29 mouse cellular contexts compared by ENCODE assay signal in genomic region chr13:59950281-59950680, GRCm38 (mm10).
DNase-seq lines count a peak whose midpoint lies in the region; ATAC-seq lines count a peak whose summit lies in the region.
"Had no signal": no experiment of that assay in that cellular context is flagged by ENCODE, and none has a peak within 500 bp of the region (broad histone marks: within the 10 kb centered on the region; RNA-seq: fewer than 3 reads in every experiment).

No protein-coding gene starts in this region.

- peaks cover 6% of the 10 kb centered on the region for H3K4me1 ChIP-seq in brown adipose tissue, adult 24 weeks (ENCODE audit: control insufficient read depth, insufficient read depth, insufficient read length, low read length)
- no peaks in the 10 kb centered on the region for H3K4me1 ChIP-seq in forebrain, embryonic 14.5 days (ENCODE audit: control insufficient read depth, insufficient read depth, low read length)
- H3K4me1 ChIP-seq: liver, embryonic 12.5 days had no signal

- H3K27ac ChIP-seq in brown adipose tissue, adult 24 weeks (replicated peaks; ENCODE audit: low read depth, low read length) = peak overlapping the region; percentile 92
- no peak overlapping the region for H3K27ac ChIP-seq in forebrain, embryonic 14.5 days (ENCODE audit: low read depth, low read length)
- H3K27ac ChIP-seq: embryonic facial prominence, embryonic 10.5 days; forebrain, embryonic 12.5 days; hindbrain, embryonic 10.5 days; hindbrain, embryonic 15.5 days; layer of hippocampus, adult 2 months; left cerebral cortex, adult 2 months; limb, embryonic 12.5 days; liver, embryonic 12.5 days; midbrain, embryonic 12.5 days; neural tube, embryonic 13.5 days had no signal

- WGBS in forebrain, embryonic 14.5 days = 92% methylated on average over 3 of the region's 3 CpGs

- no peak overlapping the region for H3K4me3 ChIP-seq in brown adipose tissue, adult 24 weeks (ENCODE audit: insufficient read depth, low read depth, low read length)
- no peak overlapping the region for H3K4me3 ChIP-seq in forebrain, embryonic 14.5 days (ENCODE audit: low read depth, low read length)
- H3K4me3 ChIP-seq: embryonic facial prominence, embryonic 10.5 days; embryonic facial prominence, embryonic 15.5 days; forebrain, embryonic 12.5 days; hindbrain, embryonic 10.5 days; hindbrain, embryonic 15.5 days; layer of hippocampus, adult 2 months; left cerebral cortex, adult 2 months; limb, embryonic 12.5 days; liver, embryonic 12.5 days; midbrain, embryonic 12.5 days; neural tube, embryonic 13.5 days had no signal

- H3K36me3 ChIP-seq in forebrain, embryonic 14.5 days (ENCODE audit: control insufficient read depth, insufficient read depth, low read length) = no peaks in the 10 kb centered on the region
- H3K36me3 ChIP-seq: embryonic facial prominence, embryonic 10.5 days; embryonic facial prominence, embryonic 15.5 days; forebrain, embryonic 12.5 days; hindbrain, embryonic 10.5 days; hindbrain, embryonic 15.5 days; limb, embryonic 12.5 days; liver, embryonic 12.5 days; midbrain, embryonic 12.5 days; neural tube, embryonic 13.5 days had no signal

- no peaks in the 10 kb centered on the region for H3K27me3 ChIP-seq in forebrain, embryonic 14.5 days (replicated peaks; ENCODE audit: control insufficient read depth, insufficient read depth, low read length)
- H3K27me3 ChIP-seq: embryonic facial prominence, embryonic 15.5 days; forebrain, embryonic 12.5 days; hindbrain, embryonic 15.5 days; limb, embryonic 12.5 days; liver, embryonic 12.5 days; neural tube, embryonic 13.5 days had no signal

- H3K9me3 ChIP-seq in forebrain, embryonic 14.5 days (replicated peaks; ENCODE audit: control insufficient read depth, low read length) = no peaks in the 10 kb centered on the region
- H3K9me3 ChIP-seq: embryonic facial prominence, embryonic 10.5 days; embryonic facial prominence, embryonic 15.5 days; forebrain, embryonic 12.5 days; hindbrain, embryonic 10.5 days; hindbrain, embryonic 15.5 days; limb, embryonic 12.5 days; liver, embryonic 12.5 days; midbrain, embryonic 12.5 days; neural tube, embryonic 13.5 days had no signal

- ATAC-seq in forebrain, embryonic 14.5 days = no peak
- ATAC-seq: CD4-positive, CD25-positive, alpha-beta regulatory T cell, adult 4 months; inflammation-experienced regulatory T-cells, adult 6 months; liver, embryonic 12.5 days; liver, postnatal 0 days had no signal

- H3K9ac ChIP-seq in forebrain, embryonic 14.5 days (ENCODE audit: low read length) = no peak overlapping the region
- H3K9ac ChIP-seq: embryonic facial prominence, embryonic 15.5 days; forebrain, embryonic 12.5 days; hindbrain, embryonic 15.5 days; limb, embryonic 12.5 days; liver, embryonic 12.5 days; liver, postnatal 0 days; midbrain, embryonic 12.5 days; neural tube, embryonic 13.5 days had no signal

- peak; percentile 63 for DNase-seq in heart, adult 11 months
- DNase-seq in heart, postnatal 14 days = no peak
- DNase-seq in kidney, adult 8-10 months = peak; percentile 66 to 75
- DNase-seq in kidney, postnatal 4 days = no peak
- DNase-seq in kidney, postnatal 14 days = peak; percentile 60
- no peak for DNase-seq in forebrain, embryonic 14.5 days (ENCODE audit: low spot score)
- DNase-seq: cerebellum, adult 8-10 months; cerebellum, postnatal 25 days; gastrocnemius, postnatal 25 days; heart, adult 18-20 months; liver, postnatal 0 days; lung, postnatal 36 days; thymus, adult 2 months; thymus, postnatal 36 days had no signal

- intact Hi-C loops in heart, postnatal 14 days (cut with DNase I) = loop anchor here (5.0 to 10.0 kb wide), 2 partner anchors 227 to 515 kb away; partner anchors contain the start of gene Gas1

- no peak overlapping the region for H3K4me2 ChIP-seq in forebrain, embryonic 14.5 days (ENCODE audit: low read length)
- H3K4me2 ChIP-seq: embryonic facial prominence, embryonic 15.5 days; forebrain, embryonic 12.5 days; heart, embryonic 11.5 days; hindbrain, embryonic 15.5 days; limb, embryonic 12.5 days; liver, embryonic 12.5 days; midbrain, embryonic 12.5 days; neural tube, embryonic 13.5 days had no signal

Comparison
In these comparisons a context has a peak if more than half of its experiments do, and no peak if none do; other contexts are left out.
1. DNase-seq: peak in heart, adult 11 months (single experiment), kidney, adult 8-10 months (2 of 2) and kidney, postnatal 14 days (single experiment); none in heart, postnatal 14 days (0 of 2), kidney, postnatal 4 days (0 of 2) and forebrain, embryonic 14.5 days (single experiment).